Mouse (Mus musculus) myocyte (in vitro differentiated cells): ENCODE measurements around the gene Naaladl2.

ENCODE experiments used
- MYOG ChIP-seq, 3 experiments: IDR thresholded peaks; one replicate each; pipeline ENCODE4 v1.6.1; 2011; ENCODE audit warnings: control low read depth in 2 of 3, low read depth in 2 of 3, mild to moderate bottlenecking in 2 of 3; ENCODE audit not compliant: insufficient read length in 2 of 3, control insufficient read depth in 1 of 3, insufficient read depth in 1 of 3
- POLR2A ChIP-seq: IDR thresholded peaks from one replicate; pipeline ENCODE4 v1.6.1; 2011; ENCODE audit warnings: low read depth, mild to moderate bottlenecking, control low read depth, moderate library complexity; ENCODE audit not compliant: insufficient read length
- POLR2AphosphoS2 ChIP-seq: IDR thresholded peaks from one replicate; pipeline ENCODE4 v1.6.1; 2011; ENCODE audit warnings: low read depth, control low read depth; ENCODE audit not compliant: insufficient read length
- USF1 ChIP-seq: IDR thresholded peaks from one replicate; pipeline ENCODE4 v1.6.1; 2011; ENCODE audit warnings: low read depth, mild to moderate bottlenecking, control low read depth, moderate library complexity

DNA sequence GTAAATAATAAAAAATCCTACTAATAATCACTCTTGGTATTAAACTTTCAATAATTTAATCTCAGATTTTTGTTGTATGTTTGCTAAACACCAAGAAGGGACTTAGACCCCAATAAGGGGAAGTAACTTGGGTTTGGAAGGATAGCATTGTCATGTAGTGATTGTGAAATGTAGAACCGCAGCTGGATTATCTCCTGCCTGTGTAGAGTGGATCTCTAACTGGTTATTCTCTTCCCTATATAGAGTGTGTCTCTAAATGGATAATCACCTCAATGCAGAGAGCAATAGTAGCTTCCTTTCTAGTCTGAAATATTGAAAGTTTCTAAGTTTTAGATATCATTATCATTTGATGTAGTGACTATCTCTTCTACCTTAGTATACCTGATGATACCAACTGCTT lies 1001.3 kb downstream of the Naaladl2 start:
- no peak for TF ChIP-seq POLR2A
- no peak for TF ChIP-seq MYOG (IDR thresholded peaks at IDR 0.05; ENCODE audit: control insufficient read depth in 1 of 3, insufficient read depth in 1 of 3, insufficient read length in 2 of 3, low read depth in 2 of 3)
- TF ChIP-seq USF1 = no peak
- no peak for TF ChIP-seq POLR2AphosphoS2
